Mouse (Mus musculus) CH12.LX (cell line): ENCODE results near the gene Pttg1ip. TPM values are rescaled to one million over a fixed set of nuclear protein-coding genes. Genes with fewer than 3 reads are reported as not detected.

Source experiments
- DNase-seq: peaks from one replicate; pipeline ENCODE4 v3.0.0-alpha.2; 2013; ENCODE audit errors: extremely low read depth
- H3K27ac ChIP-seq: 2 replicates; pipeline ENCODE4 v1.5.1; 2012; ENCODE audit warnings: low read depth, mild to moderate bottlenecking, control low read depth, moderate library complexity; ENCODE audit not compliant: insufficient read depth
- H3K27me3 ChIP-seq: replicated peaks from 2 replicates; pipeline ENCODE3; 2012; ENCODE audit warnings: inconsistent platforms
- H3K36me3 ChIP-seq, 2 experiments: replicated peaks in 1 of 2; 2 replicates each; pipeline versions ENCODE3 to v1.6.1; 2012; ENCODE audit warnings: inconsistent platforms in 1 of 2, low read length in 1 of 2, mild to moderate bottlenecking in 1 of 2, mixed read lengths in 1 of 2, moderate library complexity in 1 of 2; ENCODE audit not compliant: control insufficient read depth in 1 of 2, insufficient read depth in 1 of 2
- H3K4me1 ChIP-seq, 2 experiments: 2 replicates each; pipeline ENCODE4 v1.6.1; 2012; ENCODE audit warnings: inconsistent platforms in 1 of 2, moderate library complexity in 1 of 2; ENCODE audit not compliant: insufficient read depth in 2 of 2, control insufficient read depth in 1 of 2
- H3K4me2 ChIP-seq: 2 replicates; pipeline ENCODE4 v1.6.1; 2012; ENCODE audit warnings: low read depth, mild to moderate bottlenecking, control low read depth; ENCODE audit not compliant: poor library complexity, insufficient read depth, severe bottlenecking
- H3K4me3 ChIP-seq, 3 experiments: fragments of 150-350 bp in 1 of 3; sonication (generic) in 1 of 3; replicated peaks in 1 of 3; 2 replicates each; pipeline versions ENCODE3 to v1.5.1; 2011 to 2012; ENCODE audit warnings: low read depth in 2 of 3, low read length in 2 of 3, mild to moderate bottlenecking in 2 of 3, moderate library complexity in 2 of 3, control low read depth in 1 of 3, improper control_type of control experiment in 1 of 3, inconsistent platforms in 1 of 3, mixed read lengths in 1 of 3; ENCODE audit not compliant: poor library complexity in 1 of 3
- H3K79me2 ChIP-seq: replicated peaks from 2 replicates; pipeline ENCODE4 v1.6.1; 2012; ENCODE audit warnings: mild to moderate bottlenecking, moderate library complexity; ENCODE audit not compliant: control insufficient read depth, poor library complexity, insufficient read depth, severe bottlenecking; ENCODE audit errors: extremely low read depth
- H3K9ac ChIP-seq: 2 replicates; pipeline ENCODE4 v1.6.1; 2012; ENCODE audit warnings: low read depth, mild to moderate bottlenecking, control low read depth, moderate library complexity; ENCODE audit not compliant: insufficient read depth
- H3K9me3 ChIP-seq: replicated peaks from 2 replicates; pipeline ENCODE3; 2012; ENCODE audit warnings: low read length, inconsistent platforms, mixed read lengths
- CHD1 ChIP-seq: IDR thresholded peaks from 2 replicates; pipeline ENCODE4 v1.6.1; 2012; ENCODE audit warnings: low read depth, low read length, improper control_type of control experiment, inconsistent platforms
- CTCF ChIP-seq, 2 experiments: IDR thresholded peaks in 1 of 2; conservative IDR thresholded peaks in 1 of 2; 2 replicates each; pipeline ENCODE4 v1.5.1; 2011 to 2012; ENCODE audit warnings: low read depth in 2 of 2, low read length in 2 of 2, improper control_type of control experiment in 1 of 2, inconsistent platforms in 1 of 2, mild to moderate bottlenecking in 1 of 2, moderate library complexity in 1 of 2
- ELF1 ChIP-seq: IDR thresholded peaks from 2 replicates; pipeline ENCODE4 v1.6.1; 2014; ENCODE audit warnings: low read depth, mild to moderate bottlenecking, inconsistent platforms, low read length, improper control_type of control experiment
- HCFC1 ChIP-seq: IDR thresholded peaks from 2 replicates; pipeline ENCODE4 v1.6.1; 2012; ENCODE audit warnings: low read depth, mild to moderate bottlenecking, inconsistent platforms, low read length, improper control_type of control experiment
- IRF4 ChIP-seq: IDR thresholded peaks from 2 replicates; pipeline ENCODE4 v1.6.1; 2014; ENCODE audit warnings: low read depth, mild to moderate bottlenecking, inconsistent platforms, low read length, improper control_type of control experiment
- JUND ChIP-seq: conservative IDR thresholded peaks from 2 replicates; pipeline ENCODE4 v1.6.1; 2011; ENCODE audit warnings: low read depth, low read length, improper control_type of control experiment
- KAT2A ChIP-seq: IDR thresholded peaks from 2 replicates; pipeline ENCODE4 v1.6.1; 2012; ENCODE audit warnings: low read length, improper control_type of control experiment, inconsistent platforms; ENCODE audit not compliant: insufficient replicate concordance
- MYC ChIP-seq: IDR thresholded peaks from 2 replicates; pipeline ENCODE4 v1.6.1; 2011; ENCODE audit warnings: low read depth, mild to moderate bottlenecking, improper control_type of control experiment, low read length
- NELFE ChIP-seq: IDR thresholded peaks from 2 replicates; pipeline ENCODE4 v1.6.1; 2011; ENCODE audit warnings: low read depth, low read length, improper control_type of control experiment
- NRF1 ChIP-seq: IDR thresholded peaks from 2 replicates; pipeline ENCODE4 v1.6.1; 2014; ENCODE audit warnings: low read depth, mild to moderate bottlenecking, inconsistent platforms, low read length, improper control_type of control experiment, moderate library complexity
- POLR2A ChIP-seq: IDR thresholded peaks from 2 replicates; pipeline ENCODE4 v1.6.1; 2011; ENCODE audit warnings: low read depth, mild to moderate bottlenecking, improper control_type of control experiment, low read length
- POLR2AphosphoS2 ChIP-seq: IDR thresholded peaks from 2 replicates; pipeline ENCODE4 v1.6.1; 2011; ENCODE audit warnings: low read depth, low read length, improper control_type of control experiment
- SMC3 ChIP-seq: IDR thresholded peaks from 2 replicates; pipeline ENCODE4 v1.6.1; 2011; ENCODE audit warnings: low read depth, low read length, improper control_type of control experiment
- TBP ChIP-seq: conservative IDR thresholded peaks from 2 replicates; pipeline ENCODE4 v1.6.1; 2011; ENCODE audit warnings: low read depth, low read length, improper control_type of control experiment
- UBTF ChIP-seq: IDR thresholded peaks from 2 replicates; pipeline ENCODE4 v1.6.1; 2012; ENCODE audit warnings: low read depth, mild to moderate bottlenecking, inconsistent platforms, low read length, improper control_type of control experiment, moderate library complexity
- USF2 ChIP-seq: conservative IDR thresholded peaks from 2 replicates; pipeline ENCODE4 v1.6.1; 2011; ENCODE audit warnings: low read depth, low read length, improper control_type of control experiment
- ZMIZ1 ChIP-seq: IDR thresholded peaks from 2 replicates; pipeline ENCODE4 v1.6.1; 2012; ENCODE audit warnings: low read depth, mild to moderate bottlenecking, inconsistent platforms, low read length, improper control_type of control experiment
- dilution Hi-C: fragments of 300-500 bp; cut with MboI; formaldehyde crosslinking; loops from 2 replicates; pipeline ENCODE4 v1.14.3; 2020; ENCODE audit warnings: low sequenced_read_pairs; ENCODE audit not compliant: extremely low pct_unique_long_range_greater_than_20kb, extremely low pct_ligation_motif_present
- in situ Hi-C: fragments of 300-500 bp; cut with MboI; formaldehyde crosslinking; loops from 3 replicates; pipeline ENCODE4 v1.14.3; 2019; ENCODE audit warnings: low sequenced_read_pairs, low pct_ligation_motif_present, low pct_unique_long_range_greater_than_20kb, mixed read lengths
- polyA plus RNA-seq: library from polyadenylated mRNA; unstranded; fragments of >175 nt; gene quantifications from 2 replicates; pipeline ENCODE4 v1.2.1, GENCODE M21; 2012; ENCODE audit warnings: low read depth; ENCODE audit not compliant: insufficient read length
- total RNA-seq, 2 experiments: library from RNA; depleted of rRNA; stranded (reverse); fragments of 300-350 nt in 1 of 2; fragments of >200 nt in 1 of 2; gene quantifications; 2 replicates each; pipeline ENCODE4 v1.2.3; 2012 to 2014

The Pttg1ip gene
- total and polyA plus RNA-seq, 3 experiments = 18.9 to 25.3 (median 20.7) TPM

DNA sequence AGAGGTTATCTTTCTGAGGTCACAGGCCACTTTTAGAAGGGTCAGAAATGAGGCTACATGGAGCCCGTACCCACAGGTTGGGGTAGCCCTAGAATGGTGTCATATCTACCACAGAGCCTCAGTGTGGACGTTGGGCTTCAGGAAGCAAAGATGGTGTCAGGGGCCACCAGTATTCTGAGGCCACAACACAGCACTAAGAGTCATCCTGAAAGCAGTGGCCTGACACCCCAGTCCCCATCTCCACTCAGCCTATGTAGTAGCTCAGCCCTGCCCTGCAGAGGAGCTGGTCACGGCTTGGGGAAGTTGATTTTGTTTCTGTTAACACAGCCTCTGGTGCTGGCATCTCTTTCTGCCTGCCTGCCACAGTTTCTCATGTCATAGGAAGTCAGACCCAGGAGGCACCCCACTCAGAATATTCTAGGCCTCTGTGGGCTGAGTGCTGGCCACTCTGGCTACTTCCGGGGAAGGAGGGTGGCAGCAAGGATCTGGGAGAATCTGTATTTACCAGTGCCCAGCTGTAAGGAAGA, 40.9 kb upstream of the Pttg1ip start:
- Histone ChIP-seq H3K9me3 (no peaks in the 10 kb centered on the region), H3K4me3 (no peak overlapping the region)

GRCm38 (mm10) chr10:77541864-77542666, 39.5 kb upstream of the Pttg1ip start:
- H3K27ac ChIP-seq = no peak overlapping the region
- in situ Hi-C loops = no loop called here

More for the DNA sequence above, 40.9 kb upstream of the Pttg1ip start:
- no peak for DNase-seq
- Histone ChIP-seq H3K36me3 (peaks cover 13 to 67% of the 10 kb centered on the region in 2 experiments), H3K4me2 (no peak overlapping the region), H3K79me2 (peaks cover 3% of the 10 kb centered on the region; the same call in 1 of the 2 replicates), H3K4me1 (peaks cover 0 to 45% of the 10 kb centered on the region in 2 experiments; a peak in 2 of 4 replicates), H3K27me3 (no peaks in the 10 kb centered on the region), H3K9ac (no peak overlapping the region), H3K27ac (no peak overlapping the region)
- TF ChIP-seq TBP (0 out of 2 replicates have a peak, but pooled peaks have one; percentile 32), USF2 (no peak), NRF1 (no peak)
- dilution Hi-C loops (no loop called here), in situ Hi-C loops (no loop called here)

DNA sequence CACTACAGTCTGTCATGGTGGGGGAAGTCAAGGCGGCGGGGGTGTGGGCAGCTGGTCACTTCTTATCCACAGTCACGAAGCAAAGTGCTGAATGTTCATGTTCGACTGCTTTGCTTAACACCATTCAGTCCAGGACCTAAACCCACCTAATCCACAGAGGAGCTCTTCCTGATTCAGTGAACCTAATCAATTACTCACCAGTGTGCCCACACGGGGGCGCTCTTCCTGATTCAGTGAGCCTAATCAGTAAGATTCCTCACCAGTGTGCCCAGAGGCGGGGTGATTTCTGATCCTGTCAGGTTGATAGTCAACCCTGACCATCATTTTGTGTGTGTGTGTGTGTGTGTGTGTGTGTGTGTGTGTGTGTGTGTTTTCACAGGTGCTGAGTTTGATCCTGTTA, 38.3 kb upstream of the Pttg1ip start:
- no peak overlapping the region for H3K9ac ChIP-seq
- H3K79me2 ChIP-seq = no peaks in the 10 kb centered on the region
- no peaks in the 10 kb centered on the region for H3K9me3 ChIP-seq
- peak; percentile 73 for DNase-seq
- in situ Hi-C loops (no loop called here), dilution Hi-C loops (no loop called here)
- no peaks in the 10 kb centered on the region for H3K27me3 ChIP-seq
- peak; percentile 49; the same call in 1 of the 2 replicates for TF ChIP-seq SMC3
- TF ChIP-seq ELF1 = 0 out of 2 replicates have a peak, but pooled peaks have one; percentile 20
- no peak for TF ChIP-seq KAT2A
- peak; percentile 68 to 74 for TF ChIP-seq CTCF (conservative IDR thresholded peaks at IDR 0.05 in 1 of 2, IDR thresholded peaks at IDR 0.05 in 1 of 2; ENCODE audit: low read depth in 2 of 2, low read length in 2 of 2)
- no peak overlapping the region for H3K4me2 ChIP-seq
- H3K36me3 ChIP-seq = peaks cover 30 to 78% of the 10 kb centered on the region in 2 experiments
- no peak overlapping the region for H3K27ac ChIP-seq
- peaks cover 0 to 20% of the 10 kb centered on the region in 2 experiments; a peak in 2 of 4 replicates for H3K4me1 ChIP-seq
- no peak overlapping the region for H3K4me3 ChIP-seq

More at GRCm38 (mm10) chr10:77541864-77542666, 39.5 kb upstream of the Pttg1ip start:
- H3K9me3 ChIP-seq = no peaks in the 10 kb centered on the region
- no peak overlapping the region for H3K4me2 ChIP-seq
- TF ChIP-seq IRF4 = no peak
- no peak for TF ChIP-seq CTCF (conservative IDR thresholded peaks at IDR 0.05 in 1 of 2, IDR thresholded peaks at IDR 0.05 in 1 of 2; ENCODE audit: low read depth in 2 of 2, low read length in 2 of 2)
- TF ChIP-seq HCFC1 = no peak
- TF ChIP-seq CHD1 = no peak
- no peak for TF ChIP-seq ZMIZ1
- TF ChIP-seq MYC = no peak
- no peak for TF ChIP-seq POLR2AphosphoS2
- TF ChIP-seq TBP = no peak
- TF ChIP-seq POLR2A = no peak
- TF ChIP-seq JUND = no peak
- no peak for TF ChIP-seq NELFE
- no peak for TF ChIP-seq UBTF
- H3K36me3 ChIP-seq = peaks cover 21 to 76% of the 10 kb centered on the region in 2 experiments
- no peak for DNase-seq
- dilution Hi-C loops = no loop called here
- H3K4me1 ChIP-seq = peaks cover 0 to 32% of the 10 kb centered on the region in 2 experiments; a peak in 2 of 4 replicates
- no peak overlapping the region for H3K4me3 ChIP-seq
- peaks cover 3% of the 10 kb centered on the region; the same call in 1 of the 2 replicates for H3K79me2 ChIP-seq
- no peaks in the 10 kb centered on the region for H3K27me3 ChIP-seq
- H3K9ac ChIP-seq = no peak overlapping the region
